Mouse (Mus musculus): ENCODE results near the gene Ranbp9. TPM values are rescaled to one million over a fixed set of nuclear protein-coding genes. Genes with fewer than 3 reads are reported as not detected.

Ranbp9 gene
- polyA plus RNA-seq, 1 experiment from 2014 or later = 14.2 TPM

Other genes starting within 250 kb of the Ranbp9 start
- gene Gfod1, start 177.1 kb downstream of the Ranbp9 start, polyA plus RNA-seq (2015; fragmentation: Nextera tagmentation; extraction: Ambion mirVana) = 1.8 and 2.0 TPM in 2 replicates
- gene Sirt5, start 115.8 kb downstream of the Ranbp9 start, polyA plus RNA-seq (2015; fragmentation: Nextera tagmentation; extraction: Ambion mirVana) = 30.6 and 33.4 TPM in 2 replicates
- 159 and 170 TPM in 2 replicates for gene Nol7, start 82.9 kb downstream of the Ranbp9 start, polyA plus RNA-seq (2015; fragmentation: Nextera tagmentation; extraction: Ambion mirVana)
- gene Mcur1, start 78.9 kb upstream of the Ranbp9 start, polyA plus RNA-seq (2015; fragmentation: Nextera tagmentation; extraction: Ambion mirVana) = 8.2 and 9.1 TPM in 2 replicates
- gene Rnf182, start 134.4 kb upstream of the Ranbp9 start, polyA plus RNA-seq (2015; fragmentation: Nextera tagmentation; extraction: Ambion mirVana) = 19.9 and 27.3 TPM in 2 replicates

Measured in neural tube, embryonic 13.5 days (tissue).